Mouse (Mus musculus): Measurements from ENCODE around the gene Zfp511. TPM values are rescaled to one million over a fixed set of nuclear protein-coding genes. Genes with fewer than 3 reads are reported as not detected.

The Zfp511 gene
- 62.9 TPM for polyA plus RNA-seq (2017; shearing (Covaris generic))

GRCm38 (mm10) chr7:140036281-140037170 lies at the start of gene Zfp511, which contains the start of gene Tubgcp2:
Zfp511 (plus strand) TSS chr7:140036391.
Tubgcp2 (minus strand) TSS chr7:140036669.

GRCm38 (mm10) chr7:139992406-139992805 lies 43.8 kb upstream of the Zfp511 start, which contains the start of gene Adam8:
Adam8 (minus strand) TSS chr7:139992562.

GRCm38 (mm10) chr7:140048361-140049114 lies 12.3 kb downstream of the Zfp511 start, which contains the start of gene Msx3:
Msx3 (minus strand) TSS chr7:140049089.

DNA sequence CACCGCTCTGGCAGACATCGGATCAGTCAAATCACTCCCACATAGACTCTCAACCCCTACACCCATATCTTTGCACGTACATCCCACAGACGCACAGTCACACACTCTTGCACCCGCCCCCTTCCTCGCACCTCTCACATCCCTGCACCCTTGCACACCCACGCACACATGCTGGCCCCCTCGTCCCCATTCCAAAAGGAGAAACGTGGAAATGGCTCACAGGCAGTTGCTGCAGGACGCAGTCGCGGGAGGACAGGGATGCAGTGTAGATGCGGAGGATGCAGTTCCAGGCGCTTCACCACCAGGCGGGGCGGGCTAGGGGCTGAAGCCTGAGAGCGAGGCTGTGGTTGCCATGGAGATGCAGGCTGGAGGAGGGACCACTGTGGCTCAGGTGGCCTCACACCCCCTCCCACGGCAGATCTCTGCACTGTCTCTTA lies 46.1 kb downstream of the Zfp511 start, which contains the start of gene Caly:
TSS of gene Caly (minus strand) at position 307 of the 437 bp plus-strand sequence.

Other genes starting within 250 kb of the Zfp511 start
- not detected for gene Adgra1, start 202.2 kb upstream of the Zfp511 start, polyA plus RNA-seq (2017; shearing (Covaris generic))
- gene Kndc1, start 141.7 kb upstream of the Zfp511 start, polyA plus RNA-seq (2017; shearing (Covaris generic)), result 0.23 TPM
- gene Utf1, start 92.6 kb upstream of the Zfp511 start, polyA plus RNA-seq (2017; shearing (Covaris generic)), result 21.0 TPM
- 1.9 TPM for gene 6430531B16Rik, start 57.6 kb upstream of the Zfp511 start, polyA plus RNA-seq (2017; shearing (Covaris generic))
- 22.3 TPM for gene Adam8, start 43.8 kb upstream of the Zfp511 start, polyA plus RNA-seq (2017; shearing (Covaris generic))
- gene Tubgcp2, start 278 bp downstream of the Zfp511 start, polyA plus RNA-seq (2017; shearing (Covaris generic)), result 34.1 TPM
- not detected for gene Msx3, start 12.7 kb downstream of the Zfp511 start, polyA plus RNA-seq (2017; shearing (Covaris generic))
- not detected for gene Caly, start 46.2 kb downstream of the Zfp511 start, polyA plus RNA-seq (2017; shearing (Covaris generic))
- gene Prap1, start 57.0 kb downstream of the Zfp511 start, polyA plus RNA-seq (2017; shearing (Covaris generic)), result not detected
- gene Fuom, start 66.0 kb downstream of the Zfp511 start, polyA plus RNA-seq (2017; shearing (Covaris generic)), result 6.1 TPM
- 1.3 TPM for gene Paox, start 79.4 kb downstream of the Zfp511 start, polyA plus RNA-seq (2017; shearing (Covaris generic))
- gene Echs1, start 80.1 kb downstream of the Zfp511 start, polyA plus RNA-seq (2017; shearing (Covaris generic)), result 28.5 TPM
- 23.1 TPM for gene Mtg1, start 101.2 kb downstream of the Zfp511 start, polyA plus RNA-seq (2017; shearing (Covaris generic))
- gene Sprn, start 118.5 kb downstream of the Zfp511 start, polyA plus RNA-seq (2017; shearing (Covaris generic)), result not detected
- gene Olfr522, start 128.4 kb downstream of the Zfp511 start, polyA plus RNA-seq (2017; shearing (Covaris generic)), result 0.13 TPM
- gene Olfr523, start 136.8 kb downstream of the Zfp511 start, polyA plus RNA-seq (2017; shearing (Covaris generic)), result not detected
- gene Olfr524, start 169.6 kb downstream of the Zfp511 start, polyA plus RNA-seq (2017; shearing (Covaris generic)), result 1.0 TPM
- gene Cd163l1, start 181.9 kb downstream of the Zfp511 start, polyA plus RNA-seq (2017; shearing (Covaris generic)), result 2.2 TPM
- gene 5830411N06Rik, start 210.9 kb downstream of the Zfp511 start, polyA plus RNA-seq (2017; shearing (Covaris generic)), result 18.7 TPM

All from effector memory CD4-positive, alpha-beta T cell, adult 7 months (primary cell).